Mouse (Mus musculus) 3134 (cell line): ENCODE measurements around the gene Gm9507.
"Not testable (repeated sequence)": the region's sequence is repeated elsewhere in the genome, so short reads cannot be mapped to it uniquely, and the experiment has no call there.

Experiments
- DNase-seq: peaks from one replicate; pipeline ENCODE4 v3.0.0-alpha.2; 2011; ENCODE audit warnings: low spot score; ENCODE audit not compliant: insufficient read length; ENCODE audit errors: extremely low read depth

Gm9507 gene

DNA sequence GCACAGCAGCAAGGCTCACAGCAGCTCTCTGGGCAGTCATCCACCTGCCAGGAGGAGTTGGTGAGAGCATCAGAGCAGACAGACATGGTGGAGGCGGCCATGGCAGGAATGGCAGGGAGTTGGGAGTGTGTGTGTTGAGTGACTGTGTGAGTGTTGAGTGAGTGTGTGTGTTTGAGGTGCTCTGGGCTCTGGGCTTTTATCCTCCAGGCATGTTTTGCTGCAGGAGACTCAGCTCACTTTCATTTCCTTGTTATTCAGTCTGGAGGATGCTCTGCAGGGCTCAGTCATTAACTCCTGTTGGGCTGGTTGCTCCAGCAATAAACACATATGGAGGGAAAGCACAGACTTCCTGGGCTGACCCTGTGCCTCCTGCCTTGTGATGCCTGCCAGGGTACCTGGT is 34.8 kb downstream of the Gm9507 start, which contains the start of gene Gm7138:
Gm7138 (minus strand) TSS at position 101 of the 400 bp plus-strand sequence.
- DNase-seq, result not testable (repeated sequence)

DNA sequence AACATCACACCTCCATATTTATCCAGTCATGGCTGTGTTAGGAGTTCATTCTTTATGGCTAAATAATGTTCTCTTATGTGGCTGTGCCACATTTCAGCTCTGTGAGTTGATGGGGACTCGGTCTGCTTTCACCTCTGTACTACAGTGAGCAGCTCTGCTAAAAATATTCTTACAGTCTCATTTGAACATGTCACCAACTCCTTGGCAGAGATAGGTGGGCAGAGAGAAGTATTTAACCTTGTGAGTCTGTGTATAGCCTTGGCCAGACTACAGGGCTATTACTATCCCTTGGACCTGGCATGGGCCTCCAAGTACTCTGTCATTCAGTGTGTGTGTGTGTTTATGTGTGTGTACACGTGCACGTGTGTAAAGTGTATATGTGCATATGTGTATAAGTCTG is 39.5 kb downstream of the Gm9507 start:
- DNase-seq, result not testable (repeated sequence)

DNA sequence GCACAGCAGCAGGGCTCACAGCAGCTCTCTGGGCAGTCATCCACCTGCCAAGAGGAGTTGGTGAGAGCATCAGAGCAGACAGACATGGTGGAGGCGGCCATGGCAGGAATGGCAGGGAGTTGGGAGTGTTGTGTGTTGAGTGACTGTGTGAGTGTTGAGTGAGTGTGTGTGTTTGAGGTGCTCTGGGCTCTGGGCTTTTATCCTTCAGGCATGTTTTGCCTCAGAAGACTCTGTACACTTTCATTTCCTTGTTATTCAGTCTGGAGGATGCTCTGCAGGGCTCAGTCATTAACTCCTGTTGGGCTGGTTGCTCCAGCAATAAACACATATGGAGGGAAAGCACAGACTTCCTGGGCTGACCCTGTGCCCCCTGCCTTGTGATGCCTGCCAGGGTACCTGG is 40.4 kb downstream of the Gm9507 start, which contains the start of gene Gm3238:
Gm3238 (minus strand) TSS at position 101 of the 400 bp plus-strand sequence.
- not testable (repeated sequence) for DNase-seq

DNA sequence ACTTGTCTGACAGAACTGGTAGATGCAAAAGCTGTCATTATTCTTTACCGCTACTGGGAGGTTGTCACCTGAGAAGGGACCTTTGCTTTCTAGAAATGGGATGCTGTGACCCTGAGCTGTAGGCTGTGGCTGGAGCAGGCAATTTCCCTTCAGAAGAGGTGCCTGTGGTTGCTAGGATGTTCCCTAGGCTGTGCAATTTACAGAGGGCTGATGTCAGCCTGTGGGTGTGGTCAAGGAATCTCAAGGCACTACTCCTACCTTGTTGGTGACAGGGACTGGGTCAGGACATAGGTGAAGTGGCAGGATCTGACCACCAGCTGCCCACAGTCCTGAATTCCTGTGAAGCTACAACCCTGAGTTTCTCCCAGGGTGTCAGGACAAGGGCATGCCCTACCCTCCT is 41.9 kb downstream of the Gm9507 start:
- no peak for DNase-seq
